Mouse (Mus musculus): ENCODE results near the gene Pld4.

Gene Pld4

GRCm38 (mm10) chr12:112768166-112768565 lies 7.7 kb downstream of the Pld4 start:
- DNase-seq, result no peak

- no peak for DNase-seq
Observed at GRCm38 (mm10) chr12:112769031-112769430, 8.6 kb downstream of the Pld4 start.

- no peak for DNase-seq
Observed at GRCm38 (mm10) chr12:112769751-112770150, 9.3 kb downstream of the Pld4 start.

GRCm38 (mm10) chr12:112770396-112770795 lies 9.9 kb downstream of the Pld4 start:
- DNase-seq, result no peak

GRCm38 (mm10) chr12:112772306-112772705 lies 11.9 kb downstream of the Pld4 start:
- no peak for DNase-seq

- no peak for DNase-seq
Observed at GRCm38 (mm10) chr12:112773366-112773765, 12.9 kb downstream of the Pld4 start.

GRCm38 (mm10) chr12:112774026-112774425 lies 13.6 kb downstream of the Pld4 start:
- DNase-seq, result no peak

- no peak for DNase-seq
Observed at GRCm38 (mm10) chr12:112774481-112774880, 14.0 kb downstream of the Pld4 start.

GRCm38 (mm10) chr12:112791026-112791425 lies 30.6 kb downstream of the Pld4 start:
- no peak for DNase-seq

GRCm38 (mm10) chr12:112793601-112794355 lies 33.3 kb downstream of the Pld4 start:
- no peak for DNase-seq

- no peak for DNase-seq
Observed at GRCm38 (mm10) chr12:112794356-112794816, 33.9 kb downstream of the Pld4 start.

- DNase-seq, result no peak
Observed at GRCm38 (mm10) chr12:112794998-112795397, 34.5 kb downstream of the Pld4 start.

- no peak for DNase-seq
Observed at GRCm38 (mm10) chr12:112795466-112796104, 35.1 kb downstream of the Pld4 start.

- no peak for DNase-seq
Observed at GRCm38 (mm10) chr12:112796551-112797510, 36.4 kb downstream of the Pld4 start.

- DNase-seq, result no peak
Observed at GRCm38 (mm10) chr12:112797672-112798331, 37.3 kb downstream of the Pld4 start.

- no peak for DNase-seq
Observed at GRCm38 (mm10) chr12:112798332-112798681, 37.9 kb downstream of the Pld4 start.

GRCm38 (mm10) chr12:112798716-112799115 lies 38.3 kb downstream of the Pld4 start:
- no peak for DNase-seq

GRCm38 (mm10) chr12:112799237-112799970 lies 38.9 kb downstream of the Pld4 start:
- no peak for DNase-seq

- peak in 1 of 2 experiments; percentile 79 for DNase-seq
Observed at GRCm38 (mm10) chr12:112800476-112800875, 40.0 kb downstream of the Pld4 start.

GRCm38 (mm10) chr12:112801864-112802846 lies 41.7 kb downstream of the Pld4 start, which contains the start of gene Ahnak2:
Ahnak2 (minus strand) TSS chr12:112802657.
- no peak for DNase-seq

- DNase-seq, result no peak
Observed at GRCm38 (mm10) chr12:112802917-112803316, 42.5 kb downstream of the Pld4 start.

All from kidney, adult 8-10 months (tissue).